Mouse (Mus musculus) embryo, embryonic 11 days (tissue): ENCODE results near the gene Spatc1l.

ENCODE experiments used
- DNase-seq: peaks from one replicate; pipeline ENCODE4 v3.0.0-alpha.2; 2015

Spatc1l gene

GRCm38 (mm10) chr10:76602690-76603089, 40.6 kb downstream of the Spatc1l start:
- no peak for DNase-seq

DNA sequence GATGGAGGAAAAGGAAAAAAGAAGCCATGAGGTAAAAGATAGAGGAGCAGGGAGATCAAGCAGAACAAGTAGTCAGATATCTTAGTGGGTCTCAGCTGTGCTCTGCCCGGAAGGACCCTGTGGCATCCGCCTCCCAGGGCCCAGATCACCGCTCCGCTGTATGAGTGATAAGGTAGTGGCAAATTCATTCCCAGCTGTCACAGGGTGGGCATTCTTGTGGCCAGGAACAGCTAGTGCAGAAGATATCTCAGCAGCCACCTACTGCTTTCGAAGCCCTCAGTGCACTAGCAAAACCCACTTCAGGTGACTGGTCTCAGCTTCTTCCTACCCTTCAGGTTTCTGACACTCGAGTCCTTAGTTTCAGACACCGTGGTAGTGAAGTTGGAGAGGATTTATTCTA, 50.4 kb downstream of the Spatc1l start:
- no peak for DNase-seq
